ENCODE assay signal across 29 mouse cellular contexts in the genomic region with DNA sequence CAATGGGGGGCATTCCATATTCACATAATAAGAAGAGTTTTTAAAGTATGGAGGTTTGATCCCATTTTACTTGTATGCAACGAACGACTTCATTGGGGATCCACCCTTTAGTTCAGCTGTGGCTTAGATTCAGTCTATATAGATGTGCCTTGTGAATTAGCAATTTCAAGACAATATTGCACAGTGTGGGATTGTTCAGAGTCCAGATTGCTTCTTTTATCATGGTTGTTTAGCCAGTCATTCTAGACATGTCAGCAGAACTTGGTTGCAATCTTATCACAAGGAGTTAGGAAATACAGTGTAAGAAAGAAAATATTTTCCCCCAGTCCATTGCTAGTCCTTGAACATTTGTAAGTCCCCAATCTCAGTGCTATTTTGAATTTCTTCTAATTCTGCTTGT.
"Had no signal": no experiment of that assay in that cellular context is flagged by ENCODE, and none has a peak within 500 bp of the region (broad histone marks: within the 10 kb centered on the region; RNA-seq: fewer than 3 reads in every experiment).

No protein-coding gene starts in this region.

- H3K4me2 ChIP-seq: embryonic facial prominence, embryonic 12.5 days; embryonic facial prominence, embryonic 13.5 days; embryonic facial prominence, embryonic 15.5 days; forebrain, embryonic 12.5 days; forebrain, embryonic 13.5 days; forebrain, embryonic 15.5 days had no signal

- H3K36me3 ChIP-seq: embryonic facial prominence, embryonic 10.5 days; embryonic facial prominence, embryonic 12.5 days; embryonic facial prominence, embryonic 13.5 days; embryonic facial prominence, embryonic 15.5 days; forebrain, embryonic 10.5 days; forebrain, embryonic 12.5 days; forebrain, embryonic 15.5 days had no signal

- H3K27ac ChIP-seq: embryonic facial prominence, embryonic 10.5 days; embryonic facial prominence, embryonic 12.5 days; embryonic facial prominence, embryonic 13.5 days; embryonic facial prominence, embryonic 15.5 days; forebrain, embryonic 10.5 days; forebrain, embryonic 12.5 days; forebrain, embryonic 13.5 days; forebrain, embryonic 15.5 days; gastrocnemius, adult 2 months; heart, adult 2 months had no signal

- H3K4me3 ChIP-seq: embryonic facial prominence, embryonic 10.5 days; embryonic facial prominence, embryonic 12.5 days; embryonic facial prominence, embryonic 13.5 days; embryonic facial prominence, embryonic 15.5 days; erythroblast, embryonic 14.5 days; forebrain, embryonic 10.5 days; forebrain, embryonic 12.5 days; forebrain, embryonic 13.5 days; forebrain, embryonic 15.5 days; gastrocnemius, adult 2 months; heart, adult 2 months had no signal

- H3K27me3 ChIP-seq: embryonic facial prominence, embryonic 12.5 days; embryonic facial prominence, embryonic 13.5 days; embryonic facial prominence, embryonic 15.5 days; forebrain, embryonic 12.5 days; forebrain, embryonic 13.5 days; forebrain, embryonic 15.5 days had no signal

- H3K9ac ChIP-seq: embryonic facial prominence, embryonic 12.5 days; embryonic facial prominence, embryonic 13.5 days; embryonic facial prominence, embryonic 15.5 days; forebrain, embryonic 12.5 days; forebrain, embryonic 13.5 days; forebrain, embryonic 15.5 days; forebrain, postnatal 0 days had no signal

- H3K9me3 ChIP-seq: embryonic facial prominence, embryonic 10.5 days; embryonic facial prominence, embryonic 12.5 days; embryonic facial prominence, embryonic 13.5 days; embryonic facial prominence, embryonic 15.5 days; forebrain, embryonic 10.5 days; forebrain, embryonic 12.5 days; forebrain, embryonic 13.5 days; forebrain, embryonic 15.5 days had no signal

- ATAC-seq: forebrain, embryonic 13.5 days; forebrain, embryonic 14.5 days; forebrain, embryonic 15.5 days; forebrain, embryonic 16.5 days; forebrain, postnatal 0 days had no signal

- H3K4me1 ChIP-seq: embryonic facial prominence, embryonic 12.5 days; embryonic facial prominence, embryonic 13.5 days; embryonic facial prominence, embryonic 15.5 days; forebrain, embryonic 10.5 days; forebrain, embryonic 12.5 days had no signal

- DNase-seq: cerebellum, adult 2 months; cerebellum, adult 8-10 months; cerebellum, adult 9-10 months; cerebellum, adult 9-11 months; cerebellum, postnatal 10 days; cerebellum, postnatal 14 days; cerebellum, postnatal 25 days; cerebellum, postnatal 36 days; embryo, embryonic 11 days; forebrain, postnatal 0 days; gastrocnemius, adult 2 months; gastrocnemius, postnatal 10 days; gastrocnemius, postnatal 14 days; gastrocnemius, postnatal 25 days; gastrocnemius, postnatal 36 days; heart, adult 11 months; heart, adult 18-20 months; heart, adult 2 months had no signal
